19 mouse cellular contexts compared by ENCODE assay signal in the genomic region with DNA sequence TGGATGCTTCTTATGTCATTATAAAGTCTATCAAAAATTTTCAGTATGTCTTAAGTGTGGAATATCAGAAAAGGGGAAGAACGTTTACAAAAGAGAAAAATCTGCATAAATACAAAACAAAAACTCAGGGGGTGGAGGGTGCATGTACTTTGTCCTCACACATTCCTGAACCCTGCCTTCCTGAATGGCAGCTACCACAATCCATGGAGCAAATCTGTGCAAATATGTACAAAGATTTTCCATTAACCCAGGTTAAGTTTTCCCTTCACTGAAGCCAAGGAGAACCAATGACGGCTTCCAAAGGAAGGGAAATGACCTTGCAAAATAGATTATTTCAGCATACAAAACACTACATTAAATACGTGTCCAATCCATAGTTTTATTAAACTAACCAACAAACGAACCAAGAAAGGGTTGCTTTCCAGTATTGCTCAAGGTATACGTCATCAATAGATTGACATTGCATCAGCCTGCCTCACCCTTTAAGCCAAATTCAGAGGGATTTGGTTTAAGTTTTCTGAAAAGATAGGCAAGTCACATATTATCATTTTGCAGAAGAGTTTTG.
DNase-seq lines count a peak whose midpoint lies in the region; ATAC-seq and TF ChIP-seq lines count a peak whose summit lies in the region.
"Had no signal": no experiment of that assay in that cellular context is flagged by ENCODE, and none has a peak within 500 bp of the region (broad histone marks: within the 10 kb centered on the region; RNA-seq: fewer than 3 reads in every experiment).

No protein-coding gene starts in this region.

- H3K4me1 ChIP-seq in kidney, adult 2 months (ENCODE audit: control insufficient read depth, insufficient read depth, low read length), result no peaks in the 10 kb centered on the region
- H3K4me1 ChIP-seq in intestine, embryonic 15.5 days (replicated peaks), result no peaks in the 10 kb centered on the region
- H3K4me1 ChIP-seq in liver, embryonic 16.5 days (ENCODE audit: control insufficient read depth, low read depth, low read length), result no peaks in the 10 kb centered on the region
- H3K4me1 ChIP-seq in forebrain, embryonic 15.5 days, result no peaks in the 10 kb centered on the region
- H3K4me1 ChIP-seq: heart, embryonic 10.5 days; hindbrain, embryonic 15.5 days; limb, embryonic 12.5 days; midbrain, embryonic 12.5 days had no signal

- H3K4me2 ChIP-seq in intestine, embryonic 15.5 days (replicated peaks), result no peak overlapping the region
- no peak overlapping the region for H3K4me2 ChIP-seq in liver, embryonic 16.5 days (ENCODE audit: low read depth, low read length)
- H3K4me2 ChIP-seq in forebrain, embryonic 15.5 days (replicated peaks), result no peak overlapping the region
- H3K4me2 ChIP-seq: hindbrain, embryonic 15.5 days; limb, embryonic 12.5 days; lung, embryonic 14.5 days; midbrain, embryonic 12.5 days had no signal

- ATAC-seq in intestine, embryonic 15.5 days, result peak; percentile 78
- ATAC-seq in liver, embryonic 16.5 days (ENCODE audit: low read depth), result peak; percentile 93
- ATAC-seq in forebrain, embryonic 15.5 days (replicated peaks), result no peak
- ATAC-seq: CD4-positive, CD25-positive, alpha-beta regulatory T cell, adult 4 months; forebrain, embryonic 14.5 days had no signal

- H3K4me3 ChIP-seq in kidney, adult 2 months (ENCODE audit: insufficient read depth, low read depth, low read length), result no peak overlapping the region
- H3K4me3 ChIP-seq in intestine, embryonic 15.5 days (replicated peaks), result no peak overlapping the region
- no peak overlapping the region for H3K4me3 ChIP-seq in liver, embryonic 16.5 days (ENCODE audit: low read depth, low read length)
- no peak overlapping the region for H3K4me3 ChIP-seq in forebrain, embryonic 15.5 days
- H3K4me3 ChIP-seq: heart, embryonic 10.5 days; hindbrain, embryonic 15.5 days; limb, embryonic 12.5 days; midbrain, embryonic 12.5 days had no signal

- peak overlapping the region; percentile 15 for H3K27ac ChIP-seq in kidney, adult 2 months (ENCODE audit: insufficient read depth, low read depth, low read length)
- H3K27ac ChIP-seq in intestine, embryonic 15.5 days, result no peak overlapping the region
- peak overlapping the region; percentile 63 for H3K27ac ChIP-seq in liver, embryonic 16.5 days (ENCODE audit: low read length)
- H3K27ac ChIP-seq in forebrain, embryonic 15.5 days (replicated peaks), result no peak overlapping the region
- H3K27ac ChIP-seq: heart, embryonic 10.5 days; hindbrain, embryonic 15.5 days; limb, embryonic 12.5 days; midbrain, embryonic 12.5 days had no signal

- WGBS in kidney, adult 2 months, result 48% methylated on average over 5 of the region's 5 CpGs
- whole genome bisulfite sequencing in intestine, embryonic 15.5 days, result 67% methylated on average over 5 of the region's 5 CpGs
- WGBS in liver, embryonic 16.5 days (ENCODE audit: insufficient replicate concordance), result 42% methylated on average over 5 of the region's 5 CpGs
- 82% methylated on average over 5 of the region's 5 CpGs for WGBS in forebrain, embryonic 15.5 days

- no peaks in the 10 kb centered on the region for H3K27me3 ChIP-seq in kidney, adult 2 months (replicated peaks; ENCODE audit: control insufficient read depth, insufficient read depth, low read length)
- no peaks in the 10 kb centered on the region for H3K27me3 ChIP-seq in intestine, embryonic 15.5 days (replicated peaks)
- no peaks in the 10 kb centered on the region for H3K27me3 ChIP-seq in liver, embryonic 16.5 days (ENCODE audit: control insufficient read depth, insufficient read depth, low read depth, low read length)
- H3K27me3 ChIP-seq in forebrain, embryonic 15.5 days, result no peaks in the 10 kb centered on the region
- H3K27me3 ChIP-seq: hindbrain, embryonic 15.5 days; limb, embryonic 12.5 days; midbrain, embryonic 12.5 days had no signal

- no peak for TF ChIP-seq CTCF in kidney, adult 2 months (conservative IDR thresholded peaks at IDR 0.05; ENCODE audit: insufficient read depth, insufficient read length, low read depth, low read length)

- H3K36me3 ChIP-seq in kidney, adult 2 months (ENCODE audit: control insufficient read depth, insufficient read depth, low read length), result no peaks in the 10 kb centered on the region
- no peaks in the 10 kb centered on the region for H3K36me3 ChIP-seq in intestine, embryonic 15.5 days
- H3K36me3 ChIP-seq in liver, embryonic 16.5 days (ENCODE audit: control insufficient read depth, insufficient read depth), result no peaks in the 10 kb centered on the region
- H3K36me3 ChIP-seq in forebrain, embryonic 15.5 days, result no peaks in the 10 kb centered on the region
- H3K36me3 ChIP-seq: heart, embryonic 10.5 days; hindbrain, embryonic 15.5 days; limb, embryonic 12.5 days; midbrain, embryonic 12.5 days had no signal

- no peak overlapping the region for H3K9ac ChIP-seq in intestine, embryonic 15.5 days
- H3K9ac ChIP-seq in liver, embryonic 16.5 days (ENCODE audit: low read depth, low read length), result no peak overlapping the region
- H3K9ac ChIP-seq in forebrain, embryonic 15.5 days (replicated peaks), result no peak overlapping the region
- H3K9ac ChIP-seq: hindbrain, embryonic 15.5 days; limb, embryonic 12.5 days; lung, embryonic 14.5 days; midbrain, embryonic 12.5 days had no signal

- no peaks in the 10 kb centered on the region for H3K9me3 ChIP-seq in intestine, embryonic 15.5 days
- no peaks in the 10 kb centered on the region for H3K9me3 ChIP-seq in liver, embryonic 16.5 days (replicated peaks; ENCODE audit: control insufficient read depth, low read length)
- H3K9me3 ChIP-seq in forebrain, embryonic 15.5 days, result no peaks in the 10 kb centered on the region
- H3K9me3 ChIP-seq: heart, embryonic 10.5 days; hindbrain, embryonic 15.5 days; limb, embryonic 12.5 days; midbrain, embryonic 12.5 days had no signal

- TF ChIP-seq POLR2A in kidney, adult 2 months (IDR thresholded peaks at IDR 0.05; ENCODE audit: low read depth, low read length), result no peak

- DNase-seq in kidney, adult 2 months, result peak; percentile 84
- DNase-seq in kidney, postnatal 4 days, result no peak
- peak; percentile 36 to 62 for DNase-seq in kidney, postnatal 36 days
- DNase-seq in urinary bladder, postnatal 14 days (ENCODE audit: low spot score), result no peak
- DNase-seq in frontal cortex, adult 2 months (ENCODE audit: extremely low spot score in 1 of 2, low spot score in 1 of 2), result no peak
- DNase-seq: adrenal gland, postnatal 25 days; cerebellum, adult 8-10 months; gastrocnemius, postnatal 10 days; lung, embryonic 14.5 days; thymus, postnatal 14 days had no signal

Comparison
In these comparisons a context has a peak if more than half of its experiments do, and no peak if none do; other contexts are left out.
1. DNase-seq: peak in kidney, adult 2 months (single experiment) and kidney, postnatal 36 days (2 of 2); none in kidney, postnatal 4 days (0 of 2), urinary bladder, postnatal 14 days (single experiment) and frontal cortex, adult 2 months (0 of 2).
2. H3K27ac ChIP-seq: peak in kidney, adult 2 months (single experiment) and liver, embryonic 16.5 days (single experiment); none in intestine, embryonic 15.5 days (single experiment) and forebrain, embryonic 15.5 days (single experiment).